Mouse (Mus musculus) pancreas, adult 10 weeks (tissue): ENCODE measurements around the gene Plekhb1. TPM values are rescaled to one million over a fixed set of nuclear protein-coding genes. Genes with fewer than 3 reads are reported as not detected.

Experiments used
- polyA plus RNA-seq: library from polyadenylated mRNA; stranded (reverse); fragments of 350-450 nt; fragmentation: Illumina TruSeq; extraction: RNeasy Lipid Tissue Mini Kit (QIAGEN cat#74804); gene quantifications from one replicate; pipeline ENCODE4 v1.2.3, GENCODE M21; 2015; ENCODE audit warnings: low read depth, low replicate concordance; ENCODE audit not compliant: insufficient read depth

Gene Plekhb1
- polyA plus RNA-seq: 9.3 TPM

GRCm38 (mm10) chr7:100662231-100662630, at the start of gene Plekhb1:
Gene Plekhb1 (minus strand): TSS chr7:100662414.

DNA sequence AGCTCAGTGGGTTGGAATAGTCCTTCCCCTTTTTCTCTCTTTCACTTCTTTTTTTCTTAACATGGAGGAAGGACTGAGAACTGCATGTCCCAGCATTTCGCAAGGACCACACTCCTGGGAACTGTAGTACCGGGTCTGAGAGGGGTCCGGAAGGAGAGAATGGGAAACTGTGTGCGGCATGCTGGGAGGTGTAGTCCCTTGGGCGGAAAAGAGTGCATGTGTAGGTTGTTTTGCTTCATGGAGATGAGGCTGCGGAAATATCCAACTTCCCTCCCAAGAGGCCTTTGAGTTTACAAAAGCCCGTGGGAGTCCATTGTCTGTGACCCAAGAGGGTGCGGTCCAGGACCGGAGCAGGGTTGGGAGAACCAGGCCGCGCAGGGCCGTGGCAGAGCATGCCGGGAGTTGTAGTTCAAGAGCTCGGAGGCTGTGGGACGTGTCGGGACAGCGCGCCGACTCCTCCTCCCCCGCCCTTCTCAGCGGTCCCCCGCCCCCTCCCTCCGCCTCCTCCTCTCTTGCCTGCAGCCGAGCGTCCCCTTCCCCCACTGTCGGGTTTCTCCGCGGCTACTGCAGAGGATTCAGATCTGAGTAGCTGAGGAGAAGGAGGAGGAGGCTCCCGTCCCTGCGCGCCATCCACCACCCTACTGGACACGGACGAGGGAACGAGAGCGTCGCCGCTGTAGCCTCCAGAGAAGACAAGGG, 44.1 kb upstream of the Plekhb1 start, which contains the start of gene Fam168a:
Fam168a (plus strand) TSS at position 493 of the 699 bp plus-strand sequence.

GRCm38 (mm10) chr7:100608130-100608741, 54.0 kb downstream of the Plekhb1 start, which contains the start of gene Mrpl48:
Gene Mrpl48 (minus strand): TSS chr7:100608301.

DNA sequence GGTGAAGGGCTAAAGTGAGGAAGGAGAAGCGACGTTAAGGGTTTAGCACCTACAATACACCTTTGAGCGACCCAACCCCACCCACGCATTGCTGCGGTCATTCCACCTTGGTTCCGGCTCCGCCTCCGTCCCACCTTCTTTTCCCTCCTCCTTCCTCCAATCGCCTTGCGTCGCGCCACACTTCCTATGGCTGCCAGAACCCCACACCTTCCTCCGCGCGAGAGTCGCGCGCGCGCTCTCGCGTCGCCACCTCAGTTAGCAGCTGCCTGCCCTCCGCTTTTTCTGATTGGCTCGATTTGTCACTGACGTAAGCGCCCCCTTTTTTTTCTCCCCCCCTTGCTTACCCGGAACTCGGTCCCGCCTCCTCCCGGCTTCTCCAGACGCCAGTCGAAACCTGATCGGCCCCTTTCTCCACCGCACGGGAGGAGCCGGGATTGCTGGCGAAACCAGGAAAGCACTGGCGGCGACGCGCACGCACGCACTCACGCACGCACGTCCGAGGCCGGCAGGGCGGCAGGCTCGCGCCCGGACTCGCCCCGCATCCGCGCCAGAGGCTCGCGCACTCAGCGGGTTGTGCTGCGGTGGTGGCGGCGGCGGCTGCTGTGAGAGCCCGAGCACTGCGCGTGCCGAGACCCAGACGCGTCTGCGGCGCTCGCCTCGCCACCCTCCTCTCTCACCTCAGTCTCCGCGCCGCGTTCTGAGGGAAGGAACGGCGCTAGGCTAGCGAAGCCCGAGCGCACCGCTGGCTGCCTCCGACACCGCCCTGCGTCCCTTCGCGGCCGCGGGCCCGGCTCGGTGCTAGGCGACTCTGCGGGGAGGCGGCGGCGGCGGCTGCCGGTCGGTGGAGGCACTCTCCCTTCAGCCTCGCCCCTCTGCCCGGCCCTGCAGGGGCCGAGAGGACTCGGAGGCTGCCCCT, 54.7 kb downstream of the Plekhb1 start, which contains the start of gene Rab6a:
Rab6a (plus strand) TSS at position 197 of the 916 bp plus-strand sequence.

Other genes starting within 250 kb of the Plekhb1 start
- 0.66 TPM for gene Ucp3, start 189.4 kb downstream of the Plekhb1 start, polyA plus RNA-seq
- gene Ucp2, start 169.1 kb downstream of the Plekhb1 start, polyA plus RNA-seq: 43.7 TPM
- not detected for gene Dnajb13, start 147.5 kb downstream of the Plekhb1 start, polyA plus RNA-seq
- gene Coa4, start 125.3 kb downstream of the Plekhb1 start, polyA plus RNA-seq: 2.9 TPM
- 14.5 TPM for gene Rab6a, start 55.0 kb downstream of the Plekhb1 start, polyA plus RNA-seq
- 15.5 TPM for gene Mrpl48, start 54.1 kb downstream of the Plekhb1 start, polyA plus RNA-seq
- 4.1 TPM for gene Fam168a, start 44.2 kb upstream of the Plekhb1 start, polyA plus RNA-seq
- 0.83 TPM for gene Relt, start 201.0 kb upstream of the Plekhb1 start, polyA plus RNA-seq